Mouse (Mus musculus): ENCODE measurements around the gene Gm11568.
"Not testable (repeated sequence)": the region's sequence is repeated elsewhere in the genome, so short reads cannot be mapped to it uniquely, and the experiment has no call there.

Gm11568 gene

DNA sequence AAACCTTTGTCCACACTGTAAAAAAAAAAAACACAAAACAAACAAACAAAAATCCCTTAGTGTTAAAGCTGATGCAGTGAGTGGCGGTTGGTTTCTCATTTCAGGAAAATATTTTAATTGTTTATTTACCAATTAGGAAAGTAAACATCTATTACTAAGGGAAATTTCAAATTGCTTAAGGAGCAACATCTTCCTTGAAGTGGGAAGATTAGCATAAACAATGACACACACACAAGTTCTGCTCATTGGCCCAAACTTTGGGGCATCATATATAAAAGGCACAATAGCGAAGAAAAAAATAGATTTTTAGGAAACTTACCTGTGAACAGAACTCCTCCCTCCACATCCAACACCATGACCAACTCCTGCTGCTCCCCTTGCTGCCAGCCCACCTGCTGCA lies at the start of gene Gm11568:
Gm11568 (plus strand) TSS at position 301 of the 400 bp plus-strand sequence.
- no peak for DNase-seq (ENCODE audit: low spot score)

DNA sequence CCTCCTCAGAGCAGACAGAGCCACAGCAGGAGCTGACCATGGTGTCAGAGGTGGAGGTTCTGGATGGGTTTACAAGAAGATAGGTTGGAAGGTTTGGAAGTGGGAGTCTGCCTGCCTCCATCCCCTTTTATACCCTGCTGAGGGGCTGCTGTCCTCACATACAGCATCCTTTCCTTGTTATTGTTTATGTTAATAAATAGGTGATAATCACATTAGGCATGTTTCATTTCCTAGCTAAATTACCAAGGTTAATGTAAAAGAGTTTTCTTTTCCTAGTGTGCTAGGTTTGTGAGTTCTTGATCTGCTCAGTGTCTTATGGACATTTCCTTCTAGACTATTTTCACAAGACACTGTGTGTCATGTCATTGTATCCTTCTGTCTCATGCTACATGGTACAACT lies 47.9 kb upstream of the Gm11568 start, which contains the start of gene Krtap4-13:
Krtap4-13 (minus strand) TSS at position 101 of the 400 bp plus-strand sequence.
- not testable (repeated sequence) for DNase-seq (ENCODE audit: low spot score)

DNA sequence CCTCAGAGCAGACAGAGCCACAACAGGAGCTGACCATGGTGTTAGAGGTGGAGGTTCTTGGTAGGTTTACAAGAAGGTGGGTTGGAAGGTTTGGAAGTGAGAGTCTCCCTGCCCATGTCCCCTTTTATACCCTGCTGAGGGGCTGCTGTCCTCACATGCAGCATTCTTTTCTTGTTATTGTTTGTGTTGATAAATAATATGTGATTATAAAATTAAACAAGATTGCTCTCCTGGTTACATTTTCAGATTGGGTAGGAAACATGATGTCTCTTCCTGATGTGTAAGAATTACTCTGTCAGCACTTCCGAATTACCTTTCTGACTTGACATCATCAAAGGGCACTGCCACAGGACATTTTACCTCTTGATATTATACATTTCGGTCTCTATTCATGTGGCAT lies 42.2 kb upstream of the Gm11568 start, which contains the start of gene Gm11564:
Gm11564 (minus strand) TSS at position 101 of the 400 bp plus-strand sequence.
- not testable (repeated sequence) for DNase-seq (ENCODE audit: low spot score)

DNA sequence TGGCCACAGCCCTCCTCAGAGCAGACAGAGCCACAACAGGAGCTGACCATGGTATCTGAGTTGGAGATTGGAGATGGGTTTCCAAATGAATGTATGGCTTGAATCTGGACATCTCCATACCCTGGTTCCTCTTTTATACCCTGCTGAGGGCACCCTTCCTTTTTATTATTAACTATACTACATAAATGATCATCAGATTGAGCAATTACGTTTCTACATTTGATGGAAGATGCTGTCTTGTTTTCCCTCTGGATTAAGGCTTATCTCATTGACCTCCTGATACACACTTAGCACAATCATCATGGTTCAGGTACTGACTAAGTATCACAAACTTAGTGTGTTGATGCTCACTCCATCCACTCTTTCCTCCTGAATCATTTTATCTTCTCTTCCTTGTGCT lies 19.8 kb upstream of the Gm11568 start, which contains the start of gene 2300003K06Rik:
2300003K06Rik (minus strand) TSS at position 101 of the 400 bp plus-strand sequence.
- no peak for DNase-seq (ENCODE audit: low spot score)

DNA sequence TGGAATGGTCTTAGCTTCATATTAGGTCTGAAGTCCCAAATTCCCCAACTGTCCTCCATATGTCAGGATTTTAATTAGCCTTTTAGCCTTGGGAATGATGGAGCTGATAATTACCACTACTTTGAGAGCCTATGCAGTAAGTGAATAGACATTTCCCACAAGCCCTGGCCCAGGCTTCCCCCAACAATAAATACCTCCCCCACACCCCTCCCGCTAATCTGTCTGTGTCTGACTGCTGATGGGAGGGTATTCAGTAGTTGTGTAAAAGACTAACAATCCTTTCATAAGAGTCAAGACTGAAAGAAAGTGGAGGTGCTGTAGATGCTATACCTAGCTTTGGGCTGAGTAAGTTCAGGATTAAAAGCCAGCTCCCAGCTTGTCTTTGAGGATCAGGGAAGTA lies 15.5 kb upstream of the Gm11568 start:
- no peak for DNase-seq (ENCODE audit: low spot score)

DNA sequence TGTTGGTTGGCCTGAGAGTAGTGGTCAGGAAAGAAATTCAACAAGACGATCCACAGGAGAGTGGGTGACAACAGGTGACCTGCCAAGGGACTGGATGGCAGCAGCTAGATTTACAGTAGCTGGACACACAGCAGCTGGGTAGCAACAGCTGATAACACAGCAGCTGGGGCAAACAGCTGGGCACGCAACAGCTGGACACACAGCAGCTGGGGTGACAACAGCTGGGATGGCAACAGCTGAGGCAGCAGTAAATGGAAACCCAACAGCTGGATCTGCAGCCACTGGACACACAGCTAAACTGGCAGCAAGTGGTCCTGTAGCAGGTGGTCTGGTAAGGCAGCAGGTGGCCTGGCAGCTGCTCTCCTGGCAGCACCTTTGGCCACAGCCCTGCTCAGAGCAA lies 11.0 kb upstream of the Gm11568 start:
- no peak for DNase-seq (ENCODE audit: low spot score)

DNA sequence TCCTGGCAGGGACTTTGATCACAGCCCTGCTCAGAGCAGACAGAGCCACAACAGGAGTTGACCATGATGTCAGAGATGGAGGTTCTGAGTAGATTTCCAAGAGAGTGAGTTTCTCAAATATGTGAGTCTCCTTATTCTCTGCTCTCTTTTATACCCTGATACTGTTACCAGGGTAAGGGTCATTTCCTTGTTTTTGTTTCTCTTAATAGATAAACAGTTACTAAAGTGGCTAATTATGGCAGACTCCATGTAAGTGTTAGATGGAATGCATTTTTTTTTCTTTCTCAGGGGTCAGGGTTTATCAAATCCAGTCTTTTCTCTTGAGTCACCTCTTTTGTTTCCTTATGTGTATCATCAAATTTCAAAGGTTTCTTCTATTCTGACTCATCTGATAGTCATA lies 6.2 kb upstream of the Gm11568 start, which contains the start of gene Krtap4-16:
Krtap4-16 (minus strand) TSS at position 101 of the 400 bp plus-strand sequence.
- no peak for DNase-seq (ENCODE audit: low spot score)

DNA sequence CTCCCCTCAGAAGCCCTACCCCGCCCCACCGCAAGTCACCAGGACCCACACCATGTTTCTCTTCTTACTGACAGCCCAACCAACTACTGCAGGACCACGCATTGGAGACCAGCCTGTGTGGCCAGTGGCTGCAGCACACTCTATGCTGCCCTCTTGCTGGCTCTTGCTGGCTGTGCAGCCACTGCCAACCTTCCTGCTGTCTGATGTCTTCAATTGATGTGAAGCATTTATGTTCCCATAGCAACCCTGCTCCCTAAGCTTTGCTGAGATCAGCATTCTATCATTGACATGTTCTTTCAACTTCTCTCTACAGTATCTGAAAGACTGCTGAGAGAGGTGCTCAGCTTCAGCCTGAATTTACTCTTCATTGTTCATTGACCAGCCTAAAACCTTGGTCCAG lies 3.6 kb upstream of the Gm11568 start:
- DNase-seq (ENCODE audit: low spot score), result no peak

DNA sequence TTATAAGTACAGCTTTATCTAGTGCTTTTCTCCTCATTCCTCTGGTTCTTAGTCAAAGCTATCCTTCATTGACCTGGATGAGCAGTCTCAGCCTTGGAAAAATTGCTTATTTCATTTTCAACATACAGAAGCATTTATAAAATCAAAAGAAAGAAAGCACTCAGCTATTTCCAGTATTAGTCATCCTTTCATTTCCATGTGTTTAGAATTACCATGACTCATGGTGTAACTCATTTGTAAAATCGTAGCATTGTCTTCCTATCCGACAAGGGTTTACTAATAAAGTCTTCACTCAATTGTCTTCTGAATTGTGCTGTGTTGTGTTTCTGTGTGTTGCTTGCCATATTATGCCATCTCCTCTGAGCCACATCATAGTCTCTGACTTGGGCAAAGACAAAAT lies 1.0 kb downstream of the Gm11568 start:
- DNase-seq (ENCODE audit: low spot score), result no peak

DNA sequence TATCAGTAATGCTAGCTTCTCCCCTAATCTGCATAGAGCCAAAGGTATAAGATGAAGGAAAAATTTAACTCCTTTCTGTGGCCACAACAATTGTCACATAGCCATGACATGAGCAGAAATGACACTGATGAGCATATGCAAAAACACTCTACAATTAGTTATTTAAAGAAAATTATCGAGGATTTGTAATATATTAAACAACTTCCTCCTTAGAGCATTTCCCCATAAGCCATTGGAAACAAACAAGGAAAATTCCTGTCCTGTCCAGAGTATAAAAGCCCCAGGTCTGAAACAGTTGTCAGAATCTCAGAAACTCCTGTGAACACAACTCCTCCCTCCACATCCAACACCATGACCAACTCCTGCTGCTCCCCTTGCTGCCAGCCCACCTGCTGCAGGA lies 6.5 kb downstream of the Gm11568 start, which contains the start of gene Gm11559:
Gm11559 (plus strand) TSS at position 301 of the 400 bp plus-strand sequence.
- DNase-seq (ENCODE audit: low spot score), result not testable (repeated sequence)

DNA sequence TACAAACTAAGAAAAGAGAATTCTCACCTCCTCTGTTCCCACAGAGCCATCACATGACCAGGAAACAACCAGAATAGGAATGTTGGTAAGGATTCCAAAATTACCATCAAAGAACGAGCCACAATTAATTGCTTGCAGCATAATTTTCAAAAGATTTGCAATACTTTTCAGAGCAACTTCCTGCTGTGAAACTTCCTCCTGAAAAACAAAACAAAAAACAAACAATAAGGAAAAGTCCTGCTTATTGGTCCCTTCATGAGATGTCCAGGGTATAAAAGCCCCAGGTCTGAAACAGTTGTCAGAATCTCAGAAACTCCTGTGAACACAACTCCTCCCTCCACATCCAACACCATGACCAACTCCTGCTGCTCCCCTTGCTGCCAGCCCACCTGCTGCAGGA lies 15.4 kb downstream of the Gm11568 start, which contains the start of gene Krtap9-1:
Krtap9-1 (plus strand) TSS at position 301 of the 400 bp plus-strand sequence.
- not testable (repeated sequence) for DNase-seq (ENCODE audit: low spot score)

DNA sequence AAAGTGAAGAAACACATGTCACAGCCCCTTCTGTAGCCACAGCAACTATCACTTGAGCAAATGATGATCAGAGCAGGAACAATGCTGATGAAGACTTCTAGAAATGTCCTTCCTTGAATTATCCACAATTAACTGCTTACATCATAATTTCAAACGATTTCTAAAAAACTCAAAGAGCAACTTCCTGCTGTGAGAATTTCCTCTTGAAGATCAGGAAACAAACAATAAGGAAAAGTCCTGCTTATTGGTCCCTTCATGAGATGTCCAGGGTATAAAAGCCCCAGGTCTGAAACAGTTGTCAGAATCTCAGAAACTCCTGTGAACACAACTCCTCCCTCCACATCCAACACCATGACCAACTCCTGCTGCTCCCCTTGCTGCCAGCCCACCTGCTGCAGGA lies 21.2 kb downstream of the Gm11568 start, which contains the start of gene Gm11567:
Gm11567 (plus strand) TSS at position 301 of the 400 bp plus-strand sequence.
- not testable (repeated sequence) for DNase-seq (ENCODE audit: low spot score)

DNA sequence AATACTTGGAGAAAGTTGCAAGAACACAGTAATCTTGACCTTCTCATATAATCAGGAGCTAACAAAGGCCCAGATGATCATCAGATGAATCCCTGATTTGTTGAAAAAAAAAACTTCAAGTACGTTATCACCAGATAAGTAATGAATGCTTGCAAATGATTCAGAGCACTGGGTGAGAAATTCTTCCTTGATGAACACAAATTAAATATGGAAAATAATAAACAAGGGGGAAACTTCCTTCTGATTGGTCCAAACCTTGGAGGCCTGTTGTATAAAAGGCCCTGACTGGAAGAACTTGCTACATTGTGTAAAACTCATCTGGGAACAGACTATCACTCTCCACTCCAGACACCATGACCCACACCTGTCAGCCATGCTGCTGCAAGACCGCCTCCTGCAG lies 49.9 kb downstream of the Gm11568 start, which contains the start of gene Krtap31-1:
Krtap31-1 (plus strand) TSS at position 301 of the 400 bp plus-strand sequence.
- DNase-seq (ENCODE audit: low spot score), result no peak
